Mouse (Mus musculus) ES-Bruce4 (cell line): ENCODE measurements around the gene Cyba. TPM values are rescaled to one million over a fixed set of nuclear protein-coding genes. Genes with fewer than 3 reads are reported as not detected.

ENCODE experiments used
- H3K27ac ChIP-seq: 2 replicates; pipeline ENCODE4 v1.5.1; 2012; ENCODE audit warnings: low read length, inconsistent platforms; ENCODE audit not compliant: insufficient read depth
- H3K27me3 ChIP-seq: 2 replicates; pipeline ENCODE4 v1.6.1; 2012; ENCODE audit warnings: mild to moderate bottlenecking, low read length, inconsistent platforms; ENCODE audit not compliant: control insufficient read depth, poor library complexity, insufficient read depth, severe bottlenecking
- H3K36me3 ChIP-seq: 2 replicates; pipeline ENCODE4 v1.6.1; 2012; ENCODE audit warnings: inconsistent platforms, mild to moderate bottlenecking, low read length, moderate library complexity; ENCODE audit not compliant: control insufficient read depth, poor library complexity, insufficient read depth, severe bottlenecking
- H3K4me1 ChIP-seq: one replicate; pipeline ENCODE4 v1.8.1; 2011; ENCODE audit warnings: low read length; ENCODE audit not compliant: control insufficient read depth, insufficient read depth
- H3K4me3 ChIP-seq: 2 replicates; pipeline ENCODE4 v1.5.1; 2011; ENCODE audit warnings: low read depth, mild to moderate bottlenecking, low read length
- H3K9ac ChIP-seq: 2 replicates; pipeline ENCODE4 v1.6.1; 2012; ENCODE audit warnings: low read depth, mild to moderate bottlenecking, inconsistent platforms; ENCODE audit not compliant: poor library complexity, severe bottlenecking
- H3K9me3 ChIP-seq: replicated peaks from 2 replicates; pipeline ENCODE4 v1.6.1; 2012; ENCODE audit warnings: mild to moderate bottlenecking, low read length, inconsistent platforms; ENCODE audit not compliant: control insufficient read depth, poor library complexity, insufficient read depth, severe bottlenecking
- CTCF ChIP-seq: IDR thresholded peaks from one replicate; pipeline ENCODE4 v1.8.1; 2011; ENCODE audit warnings: low read depth, low read length
- EP300 ChIP-seq: IDR thresholded peaks from 2 replicates; pipeline ENCODE4 v1.6.1; 2011; ENCODE audit warnings: low read depth, low read length; ENCODE audit not compliant: insufficient read depth
- POLR2A ChIP-seq: IDR thresholded peaks from one replicate; pipeline ENCODE4 v1.8.1; 2011; ENCODE audit warnings: low read length; ENCODE audit not compliant: insufficient read depth
- polyA plus RNA-seq: library from polyadenylated mRNA; stranded (reverse); fragments of >200 nt; gene quantifications from 2 replicates; pipeline ENCODE4 v1.2.4, GENCODE M21; 2011; ENCODE audit warnings: low read depth; ENCODE audit not compliant: missing spikeins, insufficient read depth, insufficient read length

Cyba gene
- polyA plus RNA-seq, 1 experiment: 76.1 TPM

GRCm38 (mm10) chr8:122421376-122422070 lies 11.2 kb downstream of the Cyba start, which contains the start of gene Il17c:
Il17c (plus strand) TSS chr8:122422020.
- TF ChIP-seq CTCF: no peak
- no peak for TF ChIP-seq POLR2A
- TF ChIP-seq EP300: no peak
- no peaks in the 10 kb centered on the region for H3K9me3 ChIP-seq
- H3K4me1 ChIP-seq: peaks cover 3% of the 10 kb centered on the region
- no peak within 1 kb of the TSS for H3K9ac ChIP-seq
- no peak within 1 kb of the TSS for H3K27ac ChIP-seq
- no peak within 1 kb of the TSS for H3K4me3 ChIP-seq
- no peaks in the 10 kb centered on the region for H3K27me3 ChIP-seq
- H3K36me3 ChIP-seq: peaks cover 4% of the 10 kb centered on the region

DNA sequence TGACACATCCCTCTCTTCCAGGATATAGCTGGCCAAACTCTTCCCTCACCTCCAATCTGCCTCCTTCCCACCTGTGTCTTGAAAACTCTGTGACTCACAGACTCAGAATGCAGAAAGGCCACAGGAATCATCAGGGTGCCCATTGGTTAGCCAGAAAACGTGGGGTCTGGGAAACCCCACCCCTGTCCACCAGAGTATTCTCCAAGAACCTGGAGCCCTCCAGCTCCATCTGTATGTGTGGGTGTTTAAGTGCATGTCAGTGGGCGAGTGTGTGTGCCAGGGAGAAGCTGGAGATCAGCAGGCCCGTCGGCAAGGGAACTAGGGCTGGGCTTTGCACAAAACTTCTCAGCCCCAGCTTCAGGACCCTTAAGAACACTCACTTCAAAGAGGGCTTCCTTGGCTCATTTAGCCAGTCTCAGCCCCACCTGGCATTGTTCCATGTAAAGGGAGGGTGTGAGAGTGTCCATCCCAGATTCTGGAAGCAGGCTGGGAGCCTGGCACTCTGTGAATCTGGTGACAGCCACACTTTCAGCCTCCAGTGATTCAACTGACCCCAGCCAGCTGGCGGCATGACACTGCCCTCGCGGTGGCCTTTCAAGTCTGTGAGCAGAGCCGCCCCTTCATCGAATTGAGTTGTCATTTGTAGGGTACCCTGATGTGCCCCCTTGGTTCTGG lies 12.7 kb downstream of the Cyba start:
- H3K36me3 ChIP-seq: peaks cover 19% of the 10 kb centered on the region
- no peak overlapping the region for H3K9ac ChIP-seq
- H3K27ac ChIP-seq: no peak overlapping the region
- peaks cover 3% of the 10 kb centered on the region for H3K4me1 ChIP-seq
- H3K4me3 ChIP-seq: no peak overlapping the region
- no peaks in the 10 kb centered on the region for H3K27me3 ChIP-seq
- TF ChIP-seq EP300: no peak
- no peak for TF ChIP-seq CTCF
- no peak for TF ChIP-seq POLR2A
- no peaks in the 10 kb centered on the region for H3K9me3 ChIP-seq

GRCm38 (mm10) chr8:122415554-122415953 lies 17.2 kb downstream of the Cyba start:
- peaks cover 52% of the 10 kb centered on the region for H3K36me3 ChIP-seq
- TF ChIP-seq CTCF: no peak
- no peak for TF ChIP-seq EP300
- no peak for TF ChIP-seq POLR2A

GRCm38 (mm10) chr8:122414311-122414710 lies 18.4 kb downstream of the Cyba start:
- no peaks in the 10 kb centered on the region for H3K4me1 ChIP-seq
- H3K9ac ChIP-seq: no peak overlapping the region
- H3K9me3 ChIP-seq: no peaks in the 10 kb centered on the region
- no peak overlapping the region for H3K27ac ChIP-seq
- H3K36me3 ChIP-seq: peaks cover 63% of the 10 kb centered on the region
- H3K27me3 ChIP-seq: no peaks in the 10 kb centered on the region
- TF ChIP-seq POLR2A: no peak
- TF ChIP-seq EP300: no peak
- no peak overlapping the region for H3K4me3 ChIP-seq

More at GRCm38 (mm10) chr8:122415554-122415953, 17.2 kb downstream of the Cyba start:
- Histone ChIP-seq H3K4me3 (no peak overlapping the region), H3K27me3 (no peaks in the 10 kb centered on the region), H3K9me3 (no peaks in the 10 kb centered on the region), H3K9ac (no peak overlapping the region), H3K27ac (no peak overlapping the region), H3K4me1 (no peaks in the 10 kb centered on the region)

GRCm38 (mm10) chr8:122407678-122408077 lies 25.1 kb downstream of the Cyba start:
- TF ChIP-seq POLR2A (no peak), CTCF (no peak), EP300 (no peak)
- no peaks in the 10 kb centered on the region for H3K4me1 ChIP-seq
- H3K27ac ChIP-seq: no peak overlapping the region
- no peaks in the 10 kb centered on the region for H3K27me3 ChIP-seq
- H3K9me3 ChIP-seq: no peaks in the 10 kb centered on the region
- no peak overlapping the region for H3K9ac ChIP-seq
- no peak overlapping the region for H3K4me3 ChIP-seq
- peaks cover 81% of the 10 kb centered on the region for H3K36me3 ChIP-seq
